Mouse (Mus musculus) brain, embryonic 14.5 days (tissue): ENCODE results near the gene Plekha7.

Experiments
- CTCF ChIP-seq: fragments of 200-500 bp; IDR thresholded peaks from 2 replicates; pipeline ENCODE4 v1.5.1; 2012; ENCODE audit warnings: inconsistent platforms, mild to moderate bottlenecking, moderate library complexity, borderline replicate concordance; ENCODE audit not compliant: insufficient read depth, insufficient read length; ENCODE audit errors: extremely low read depth
- POLR2A ChIP-seq: fragments of 200-500 bp; IDR thresholded peaks from 2 replicates; pipeline ENCODE4 v1.6.1; 2012; ENCODE audit warnings: mild to moderate bottlenecking, inconsistent platforms, borderline replicate concordance; ENCODE audit not compliant: poor library complexity, insufficient read depth, insufficient read length, severe bottlenecking; ENCODE audit errors: extremely low read depth

DNA sequence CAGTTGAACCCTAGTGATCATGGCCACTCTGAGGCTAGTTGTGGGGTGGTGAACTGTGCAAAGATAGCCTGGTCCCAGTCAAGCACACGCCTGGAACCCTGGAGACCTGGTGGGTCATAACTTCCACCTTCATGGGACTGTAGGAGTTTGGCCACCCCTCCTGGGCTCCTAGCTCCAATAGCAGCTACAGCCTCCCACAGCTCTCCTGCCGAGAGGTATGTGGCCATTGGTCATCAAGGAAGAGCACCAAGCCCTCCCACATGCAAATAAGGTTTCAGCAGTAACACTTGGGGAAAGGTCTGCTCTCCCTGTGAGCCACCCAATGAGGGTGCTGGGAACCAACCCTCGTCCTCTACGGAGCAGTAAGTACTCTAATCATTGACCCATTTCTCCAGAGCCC is 55.7 kb downstream of the Plekha7 start:
- TF ChIP-seq CTCF (no peak), POLR2A (no peak)
